Mouse (Mus musculus) midbrain, postnatal 0 days (tissue): Measurements from ENCODE around the gene Tmem29. TPM values are rescaled to one million over a fixed set of nuclear protein-coding genes. Genes with fewer than 3 reads are reported as not detected.

Source experiments
- ATAC-seq: fragments of 200-750 bp; cut with Nextera tagmentation; 2 replicates; pipeline ENCODE4 v1.8.0; 2017; ENCODE audit warnings: moderate number of reproducible peaks, mild to moderate bottlenecking, moderate TSS enrichment, moderate library complexity; ENCODE audit not compliant: low FRiP score
- DNase-seq: peaks from one replicate; pipeline ENCODE4 v3.0.0-alpha.2; 2015; ENCODE audit warnings: low spot score
- H3K27ac ChIP-seq: fragments of 300-500 bp; sonication (generic); 2 replicates; pipeline ENCODE4 v1.5.1; 2014; ENCODE audit warnings: low read depth, mild to moderate bottlenecking, low read length, mixed read lengths
- H3K27me3 ChIP-seq: fragments of 300-500 bp; sonication (generic); 2 replicates; pipeline ENCODE4 v1.6.1; 2014; ENCODE audit warnings: low read length, control low read depth, mixed read lengths; ENCODE audit not compliant: insufficient read depth
- H3K36me3 ChIP-seq: fragments of 300-500 bp; sonication (generic); 2 replicates; pipeline ENCODE4 v1.6.1; 2014; ENCODE audit warnings: low read length, control low read depth, mixed read lengths; ENCODE audit not compliant: insufficient read depth
- H3K4me1 ChIP-seq: fragments of 300-500 bp; sonication (generic); 2 replicates; pipeline ENCODE4 v1.6.1; 2014; ENCODE audit warnings: mild to moderate bottlenecking, control low read depth, antibody characterized with exemption, low read length, mixed read lengths; ENCODE audit not compliant: insufficient read depth
- H3K4me2 ChIP-seq: fragments of 300-500 bp; sonication (generic); 2 replicates; pipeline ENCODE4 v1.6.1; 2014; ENCODE audit warnings: low read depth, mild to moderate bottlenecking, low read length, mixed read lengths; ENCODE audit not compliant: poor library complexity, severe bottlenecking
- H3K4me3 ChIP-seq: fragments of 300-500 bp; sonication (generic); 2 replicates; pipeline ENCODE4 v1.5.1; 2014; ENCODE audit warnings: low read depth, mild to moderate bottlenecking, low read length, moderate library complexity
- H3K9ac ChIP-seq: fragments of 300-500 bp; sonication (generic); replicated peaks from 2 replicates; pipeline ENCODE4 v1.6.1; 2014; ENCODE audit warnings: mild to moderate bottlenecking, low read length, moderate library complexity, mixed read lengths; ENCODE audit not compliant: poor library complexity, severe bottlenecking
- H3K9me3 ChIP-seq: fragments of 300-500 bp; sonication (generic); 2 replicates; pipeline ENCODE4 v1.6.1; 2016; ENCODE audit warnings: low read length, control low read depth
- CTCF ChIP-seq: IDR thresholded peaks from 2 replicates; pipeline ENCODE4 v1.5.1; 2016; ENCODE audit warnings: antibody characterized with exemption, mild to moderate bottlenecking
- WGBS: fragments of 180-500 bp; shearing (Covaris S2); extraction: QIAGEN DNeasy Blood & Tissue Kit; methylation state at CpG from one replicate; pipeline ENCODE4 v1.1.7; 2014; 5-methylcytosine and 5-hydroxymethylcytosine counted together
- polyA plus RNA-seq: library from polyadenylated mRNA; unstranded; fragments of >200 nt; fragmentation: Nextera tagmentation; extraction: Ambion mirVana; gene quantifications from 2 replicates; pipeline ENCODE4 v1.2.1, GENCODE M21; 2015
- total RNA-seq: library from RNA; depleted of rRNA; stranded (reverse); fragments of >200 nt; gene quantifications from 2 replicates; pipeline ENCODE4 v1.2.3, GENCODE M21; 2014; rRNA removed

Tmem29 gene
- total and polyA plus RNA-seq, 2 experiments from 2014 or later: 67.6 to 97.7 TPM

- H3K27me3 ChIP-seq: no peaks in the 10 kb centered on the region
- WGBS: 23% methylated on average over 18 of the region's 18 CpGs
- peak overlapping the region; percentile 79 for H3K27ac ChIP-seq
- no peaks in the 10 kb centered on the region for H3K4me1 ChIP-seq
- DNase-seq: peak; percentile 91
- H3K4me2 ChIP-seq: peak overlapping the region; percentile 45
- no peaks in the 10 kb centered on the region for H3K9me3 ChIP-seq
- peak; percentile 96 for ATAC-seq
- TF ChIP-seq CTCF: no peak
- H3K9ac ChIP-seq: peak overlapping the region; percentile 55; the same call in 1 of the 2 replicates
- H3K36me3 ChIP-seq: no peaks in the 10 kb centered on the region
- peak overlapping the region; percentile 39 for H3K4me3 ChIP-seq
These were observed 18.2 kb downstream of the Tmem29 start for GRCm38 (mm10) chrX:150440505-150441338.

- no peaks in the 10 kb centered on the region for H3K36me3 ChIP-seq
- H3K27me3 ChIP-seq: no peaks in the 10 kb centered on the region
- DNase-seq (no peak), ATAC-seq (no peak)
- H3K4me2 ChIP-seq: no peak overlapping the region
- no peaks in the 10 kb centered on the region for H3K9me3 ChIP-seq
- H3K9ac ChIP-seq: no peak overlapping the region
- no peak overlapping the region for H3K27ac ChIP-seq
- H3K4me3 ChIP-seq: no peak overlapping the region
- TF ChIP-seq CTCF: no peak
- H3K4me1 ChIP-seq: no peaks in the 10 kb centered on the region
- WGBS: 87% methylated on average over 2 of the region's 2 CpGs
These were observed 22.6 kb downstream of the Tmem29 start for GRCm38 (mm10) chrX:150436373-150436772.

GRCm38 (mm10) chrX:150435367-150435766, 23.6 kb downstream of the Tmem29 start:
- 87% methylated on average over 7 of the region's 7 CpGs for WGBS
- Histone ChIP-seq H3K9ac (no peak overlapping the region), H3K27ac (no peak overlapping the region), H3K27me3 (no peaks in the 10 kb centered on the region), H3K36me3 (no peaks in the 10 kb centered on the region), H3K4me2 (no peak overlapping the region), H3K4me1 (no peaks in the 10 kb centered on the region), H3K9me3 (no peaks in the 10 kb centered on the region), H3K4me3 (no peak overlapping the region)
- ATAC-seq: no peak
- TF ChIP-seq CTCF: no peak
- DNase-seq: no peak

- no peaks in the 10 kb centered on the region for H3K27me3 ChIP-seq
- H3K4me2 ChIP-seq: no peak overlapping the region
- H3K36me3 ChIP-seq: no peaks in the 10 kb centered on the region; the same call in 1 of the 2 replicates
- no peak for ATAC-seq
- H3K4me1 ChIP-seq: no peaks in the 10 kb centered on the region
- TF ChIP-seq CTCF: no peak
- H3K4me3 ChIP-seq: no peak overlapping the region
- no peak for DNase-seq
- WGBS: 94% methylated on average over 4 of the region's 4 CpGs
- H3K9ac ChIP-seq: no peak overlapping the region
- H3K9me3 ChIP-seq: no peaks in the 10 kb centered on the region
- no peak overlapping the region for H3K27ac ChIP-seq
These were observed 45.4 kb downstream of the Tmem29 start for GRCm38 (mm10) chrX:150413505-150413904.

Other genes with a start within 250 kb of the Tmem29 start
- gene Alas2, start 88.2 kb upstream of the Tmem29 start, total RNA-seq: 8.1 and 23.0 TPM in 2 replicates
- gene Alas2, start 88.2 kb upstream of the Tmem29 start, polyA plus RNA-seq: 7.3 and 7.8 TPM in 2 replicates
- gene Pfkfb1, start 129.1 kb upstream of the Tmem29 start, total RNA-seq: 2.2 and 4.9 TPM in 2 replicates
- 3.2 and 4.3 TPM in 2 replicates for gene Pfkfb1, start 129.1 kb upstream of the Tmem29 start, polyA plus RNA-seq
- 14.3 and 18.6 TPM in 2 replicates for gene Apex2, start 130.7 kb upstream of the Tmem29 start, total RNA-seq
- 10.3 and 12.1 TPM in 2 replicates for gene Apex2, start 130.7 kb upstream of the Tmem29 start, polyA plus RNA-seq
- gene Tro, start 198.4 kb upstream of the Tmem29 start, total RNA-seq: 155 and 185 TPM in 2 replicates
- 90.4 and 98.7 TPM in 2 replicates for gene Tro, start 198.4 kb upstream of the Tmem29 start, polyA plus RNA-seq